Mouse (Mus musculus) heart, embryonic 12.5 days (tissue): ENCODE results near the gene Arpc5l. TPM values are rescaled to one million over a fixed set of nuclear protein-coding genes. Genes with fewer than 3 reads are reported as not detected.

Experiments used
- ATAC-seq: fragments of 200-750 bp; cut with Nextera tagmentation; 2 replicates; pipeline ENCODE4 v1.8.0; 2017; ENCODE audit warnings: moderate TSS enrichment, moderate library complexity; ENCODE audit not compliant: insufficient number of reproducible peaks, low FRiP score
- H3K27ac ChIP-seq: fragments of 300-500 bp; sonication (generic); 2 replicates; pipeline ENCODE4 v1.5.1; 2016; ENCODE audit warnings: mild to moderate bottlenecking, moderate library complexity; ENCODE audit not compliant: poor library complexity, severe bottlenecking
- H3K27me3 ChIP-seq: fragments of 300-500 bp; sonication (generic); replicated peaks from 2 replicates; pipeline ENCODE4 v1.6.1; 2016; ENCODE audit warnings: mild to moderate bottlenecking, moderate library complexity
- H3K36me3 ChIP-seq: fragments of 300-500 bp; sonication (generic); 2 replicates; pipeline ENCODE4 v1.6.1; 2016; ENCODE audit warnings: mild to moderate bottlenecking, moderate library complexity
- H3K4me1 ChIP-seq: fragments of 300-500 bp; sonication (generic); replicated peaks from 2 replicates; pipeline ENCODE4 v1.6.1; 2016; ENCODE audit warnings: mild to moderate bottlenecking
- H3K4me2 ChIP-seq: fragments of 300-500 bp; sonication (generic); 2 replicates; pipeline ENCODE4 v1.6.1; 2016; ENCODE audit warnings: mild to moderate bottlenecking, moderate library complexity
- H3K4me3 ChIP-seq: fragments of 300-500 bp; sonication (generic); 2 replicates; pipeline ENCODE4 v1.5.1; 2016; ENCODE audit warnings: mild to moderate bottlenecking
- H3K9ac ChIP-seq: fragments of 300-500 bp; sonication (generic); 2 replicates; pipeline ENCODE4 v1.6.1; 2016; ENCODE audit warnings: mild to moderate bottlenecking, moderate library complexity
- H3K9me3 ChIP-seq: fragments of 300-500 bp; sonication (generic); replicated peaks from 2 replicates; pipeline ENCODE4 v1.6.1; 2016; ENCODE audit warnings: mild to moderate bottlenecking, moderate library complexity
- WGBS: fragments of 180-500 bp; shearing (Covaris S2); methylation state at CpG from one replicate; pipeline ENCODE4 v1.1.7; 2016; 5-methylcytosine and 5-hydroxymethylcytosine counted together
- polyA plus RNA-seq: library from polyadenylated mRNA; unstranded; fragments of >200 nt; fragmentation: Nextera tagmentation; extraction: Ambion mirVana; gene quantifications from 2 replicates; pipeline ENCODE4 v1.2.1, GENCODE M21; 2016

Arpc5l gene
- 81.7 and 82.3 TPM in 2 replicates for polyA plus RNA-seq

DNA sequence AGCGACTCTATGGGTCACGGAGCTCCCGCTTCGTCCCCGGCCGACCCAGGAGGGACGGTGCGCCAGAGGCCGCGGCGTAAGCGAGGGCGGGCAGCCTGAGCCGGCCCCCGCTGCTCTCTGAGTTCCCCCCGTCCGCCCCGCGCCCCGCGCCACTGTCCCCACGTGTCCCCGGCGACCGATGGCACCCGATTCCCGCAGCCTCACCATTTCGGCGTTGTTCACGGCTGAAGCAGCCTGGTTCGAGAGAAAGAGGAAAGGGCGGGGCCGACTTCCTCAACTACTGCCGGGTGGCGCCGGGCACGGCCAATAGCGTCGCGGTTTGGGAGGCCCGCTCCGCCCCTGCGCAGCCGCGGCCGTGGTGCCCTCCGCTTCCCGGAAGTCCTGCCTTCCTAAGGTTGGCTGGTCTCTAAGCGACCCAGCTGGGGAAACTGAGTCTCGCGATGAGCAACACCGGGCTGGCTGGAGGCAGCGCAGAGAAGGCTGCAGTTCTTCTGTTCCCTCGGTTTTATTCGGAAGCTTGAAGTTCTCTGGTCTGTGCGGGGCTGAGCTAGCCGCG lies at the start of gene Arpc5l:
Gene Arpc5l (plus strand): TSS at position 469 of the 556 bp plus-strand sequence.
- Histone ChIP-seq H3K27ac (peak within 1 kb of the TSS; percentile 81), H3K4me3 (peak within 1 kb of the TSS; percentile 78), H3K9me3 (no peaks in the 10 kb centered on the region), H3K4me2 (peak within 1 kb of the TSS; percentile 91), H3K36me3 (peaks cover 39% of the 10 kb centered on the region), H3K9ac (peak within 1 kb of the TSS; percentile 94), H3K4me1 (peaks cover 50% of the 10 kb centered on the region), H3K27me3 (no peaks in the 10 kb centered on the region)
- ATAC-seq: peak; percentile 90
- under 1% methylated on average over 58 of the region's 58 CpGs for WGBS

DNA sequence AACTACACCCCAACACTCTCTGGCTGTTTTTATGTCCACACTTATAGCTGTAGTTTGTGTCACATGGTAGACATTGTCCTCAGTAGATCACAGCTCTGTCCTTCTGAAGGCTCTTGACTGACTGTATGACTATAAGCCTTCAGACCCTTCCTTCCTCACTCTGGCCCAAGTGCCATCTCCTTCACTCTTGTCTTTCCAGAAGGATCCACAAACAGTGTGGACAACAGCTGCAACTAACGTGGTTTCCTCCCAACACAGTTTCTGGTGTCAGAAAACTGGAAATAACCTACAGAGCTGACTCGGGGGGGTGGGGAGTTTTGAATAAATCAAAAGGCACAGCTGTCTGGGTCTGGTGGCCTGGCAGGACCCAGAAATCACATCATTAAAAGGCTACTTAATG lies 49.1 kb upstream of the Arpc5l start:
- Histone ChIP-seq H3K4me2 (no peak overlapping the region), H3K27me3 (no peaks in the 10 kb centered on the region), H3K4me3 (no peak overlapping the region), H3K27ac (no peak overlapping the region), H3K4me1 (peaks cover 7% of the 10 kb centered on the region), H3K36me3 (peaks cover 6% of the 10 kb centered on the region; the same call in 1 of the 2 replicates), H3K9ac (no peak overlapping the region), H3K9me3 (peaks cover 3% of the 10 kb centered on the region; the same call in 1 of the 2 replicates)
- WGBS: 71% methylated on average over 2 of the region's 2 CpGs
- no peak for ATAC-seq

DNA sequence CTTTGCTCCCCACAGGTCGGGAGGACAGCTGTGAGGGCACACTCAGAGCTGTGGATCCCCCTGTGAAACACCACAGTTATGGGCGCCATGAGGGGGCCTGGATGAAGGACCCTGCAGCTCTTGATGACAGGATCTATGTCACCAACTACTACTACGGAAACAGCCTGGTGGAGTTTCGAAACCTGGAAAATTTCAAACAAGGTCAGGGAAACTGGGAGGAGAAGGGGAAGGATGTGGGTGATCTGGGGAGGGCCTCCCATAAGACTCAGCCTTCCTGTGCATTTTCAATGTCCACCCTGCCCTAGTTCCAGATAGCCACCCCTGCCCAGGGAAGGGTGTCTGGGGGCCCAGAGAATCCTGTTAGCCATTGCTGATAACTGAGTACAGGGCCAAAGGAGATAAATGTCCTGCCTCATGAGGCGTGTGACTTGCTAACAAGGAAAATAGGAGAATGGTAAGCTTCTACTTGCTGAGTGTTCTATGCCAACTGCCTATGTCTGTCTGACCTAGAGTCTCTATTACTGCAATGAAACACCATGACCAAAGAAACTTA lies 47.4 kb upstream of the Arpc5l start:
- no peaks in the 10 kb centered on the region for H3K4me1 ChIP-seq
- H3K9me3 ChIP-seq: peaks cover 3% of the 10 kb centered on the region; the same call in 1 of the 2 replicates
- peaks cover 6% of the 10 kb centered on the region; the same call in 1 of the 2 replicates for H3K36me3 ChIP-seq
- no peak overlapping the region for H3K9ac ChIP-seq
- no peaks in the 10 kb centered on the region for H3K27me3 ChIP-seq
- 0 out of 2 replicates have a peak, but pooled peaks have one; percentile 33 for ATAC-seq
- 61% methylated on average over 5 of the region's 5 CpGs for WGBS
- H3K4me3 ChIP-seq: no peak overlapping the region
- H3K4me2 ChIP-seq: no peak overlapping the region
- H3K27ac ChIP-seq: 0 out of 2 replicates have a peak overlapping the region, but pooled peaks have one; percentile 18

DNA sequence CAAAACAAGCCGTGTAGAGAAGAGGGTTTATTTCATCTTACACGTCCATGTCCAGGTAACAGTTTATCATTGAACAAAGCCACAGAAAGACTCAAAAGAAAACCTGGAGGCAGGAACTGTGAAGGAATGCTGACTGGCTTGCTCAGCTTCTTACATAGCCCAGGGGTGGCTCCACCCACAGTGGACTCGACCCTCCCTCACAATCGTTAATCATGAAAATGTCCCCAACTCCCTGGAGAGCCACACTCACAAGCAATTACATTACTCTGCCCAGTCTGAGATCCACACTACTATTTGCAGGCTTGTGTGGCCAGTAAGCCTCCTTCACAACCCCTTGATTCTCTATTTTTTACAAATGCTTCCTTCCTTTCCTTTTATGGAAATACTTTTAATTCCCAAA lies 41.0 kb upstream of the Arpc5l start:
- no peak for ATAC-seq
- Histone ChIP-seq H3K4me2 (no peak overlapping the region), H3K9ac (no peak overlapping the region), H3K4me3 (no peak overlapping the region), H3K27me3 (no peaks in the 10 kb centered on the region), H3K36me3 (peaks cover 6% of the 10 kb centered on the region; the same call in 1 of the 2 replicates), H3K27ac (no peak overlapping the region), H3K9me3 (no peaks in the 10 kb centered on the region), H3K4me1 (no peaks in the 10 kb centered on the region)
- WGBS: 34% methylated on average over 4 of the region's 4 CpGs

DNA sequence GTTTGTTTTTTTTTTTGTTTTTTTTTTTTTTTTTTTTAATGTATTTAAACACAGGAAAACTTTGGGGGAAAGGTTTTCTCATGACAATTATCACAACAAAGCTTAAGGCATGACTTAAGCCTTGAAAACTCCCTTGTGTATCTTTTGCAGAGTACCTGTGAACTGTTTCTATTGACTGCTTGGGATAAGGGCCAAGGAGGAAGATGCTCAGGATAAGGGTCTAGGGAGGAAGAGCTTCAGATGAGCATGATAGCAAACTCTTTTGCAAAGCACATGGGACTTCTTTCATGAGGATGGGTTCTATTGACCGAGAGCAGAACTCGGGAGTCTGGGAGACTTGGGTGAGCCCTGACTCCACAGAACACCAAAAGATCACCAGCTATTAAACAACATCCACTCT lies 35.5 kb upstream of the Arpc5l start:
- Histone ChIP-seq H3K9me3 (no peaks in the 10 kb centered on the region), H3K27me3 (0 out of 2 replicates have a peak, but pooled peaks cover 4% of the 10 kb centered on the region), H3K9ac (no peak overlapping the region), H3K27ac (no peak overlapping the region), H3K4me2 (no peak overlapping the region), H3K36me3 (no peaks in the 10 kb centered on the region), H3K4me3 (no peak overlapping the region), H3K4me1 (0 out of 2 replicates have a peak, but pooled peaks cover 3% of the 10 kb centered on the region)
- ATAC-seq: no peak
- 84% methylated on average over 2 of the region's 2 CpGs for WGBS

DNA sequence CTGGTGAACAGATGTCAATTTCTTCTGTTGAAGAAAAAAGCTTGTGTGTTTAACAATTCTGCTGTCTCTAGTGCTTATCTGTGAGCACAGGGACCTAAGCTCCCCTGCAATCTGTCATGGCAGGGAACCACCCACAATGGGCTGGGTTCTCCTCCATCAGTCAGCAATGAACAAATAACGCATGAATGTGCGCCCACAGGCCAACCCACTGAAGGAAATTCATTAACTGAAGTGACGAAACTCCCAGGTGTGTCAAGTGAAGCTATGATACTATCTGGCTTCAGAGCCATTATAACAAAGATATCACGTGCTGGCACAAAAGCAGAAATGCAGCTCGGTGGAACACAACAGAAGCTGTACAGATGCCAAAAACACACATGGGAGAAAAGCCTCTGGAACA lies 35.1 kb upstream of the Arpc5l start:
- Histone ChIP-seq H3K4me3 (no peak overlapping the region), H3K36me3 (no peaks in the 10 kb centered on the region), H3K4me1 (0 out of 2 replicates have a peak, but pooled peaks cover 3% of the 10 kb centered on the region), H3K4me2 (no peak overlapping the region), H3K27me3 (0 out of 2 replicates have a peak, but pooled peaks cover 4% of the 10 kb centered on the region), H3K9me3 (no peaks in the 10 kb centered on the region), H3K9ac (no peak overlapping the region), H3K27ac (no peak overlapping the region)
- ATAC-seq: no peak
- 68% methylated on average over 5 of the region's 5 CpGs for WGBS

DNA sequence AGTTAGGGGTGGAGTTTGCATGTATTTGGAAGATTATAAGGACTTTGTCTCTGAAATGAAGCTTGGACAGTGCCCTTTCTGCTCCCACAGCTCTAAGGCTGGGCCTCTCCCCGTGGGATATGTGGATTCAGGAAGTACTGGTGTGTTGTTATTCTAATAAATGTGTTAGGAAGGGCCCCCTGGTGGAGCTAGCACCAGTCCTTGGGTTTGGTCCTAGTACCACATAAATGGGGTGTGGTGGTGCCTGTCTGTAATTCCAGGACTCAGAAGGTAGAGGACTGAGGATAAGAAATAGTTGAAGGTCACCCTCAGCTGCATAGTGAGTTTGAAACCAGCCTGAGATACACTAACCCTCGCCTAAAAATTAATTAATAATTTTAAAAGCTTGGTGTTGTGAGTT lies 31.9 kb upstream of the Arpc5l start:
- no peak for ATAC-seq
- Histone ChIP-seq H3K4me1 (0 out of 2 replicates have a peak, but pooled peaks cover 3% of the 10 kb centered on the region), H3K9me3 (no peaks in the 10 kb centered on the region), H3K9ac (no peak overlapping the region), H3K27ac (no peak overlapping the region), H3K4me2 (no peak overlapping the region), H3K36me3 (no peaks in the 10 kb centered on the region), H3K4me3 (no peak overlapping the region), H3K27me3 (0 out of 2 replicates have a peak, but pooled peaks cover 4% of the 10 kb centered on the region)
- 30% methylated on average over 2 of the region's 2 CpGs for WGBS

DNA sequence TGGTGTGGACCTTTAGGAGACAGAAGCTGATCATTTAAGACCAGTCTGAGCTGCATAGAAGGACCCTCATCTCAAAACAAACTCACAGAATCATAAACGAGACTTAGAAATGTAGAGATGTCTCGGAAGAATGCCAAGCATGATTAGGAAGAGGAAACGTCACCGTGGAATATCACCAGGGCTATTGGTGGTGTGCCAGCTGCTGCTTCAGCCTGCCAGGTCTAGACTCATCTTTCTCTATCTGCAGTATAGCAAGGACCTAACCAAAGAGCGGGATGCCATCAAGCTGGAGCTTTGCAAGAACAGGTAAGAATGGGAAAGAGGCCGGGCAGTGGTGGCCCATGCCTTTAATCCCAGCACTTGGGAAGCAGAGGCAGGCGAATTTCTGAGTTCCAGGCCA lies 31.4 kb upstream of the Arpc5l start:
- H3K27me3 ChIP-seq: 0 out of 2 replicates have a peak, but pooled peaks cover 4% of the 10 kb centered on the region

DNA sequence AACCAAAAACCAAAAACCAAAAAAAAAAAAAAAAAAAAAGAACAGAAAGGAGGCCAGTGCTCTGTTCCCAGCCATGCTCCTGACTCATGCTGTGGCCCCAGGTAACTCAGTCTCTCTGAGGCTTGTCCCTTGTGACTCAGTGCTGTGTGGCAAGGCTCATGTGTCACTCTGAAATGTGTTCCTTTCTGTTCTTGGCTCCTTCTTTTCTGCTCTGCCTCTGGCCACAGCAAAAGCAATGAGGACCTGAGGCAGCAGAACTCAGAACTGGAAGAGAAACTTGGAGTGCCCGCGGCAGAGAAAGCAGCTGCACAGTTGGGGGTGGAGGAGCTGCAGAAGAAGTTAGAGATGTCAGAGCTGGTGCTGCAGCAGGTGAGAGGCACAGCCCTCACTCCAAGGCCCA lies 31.0 kb upstream of the Arpc5l start:
- 38% methylated on average over 2 of the region's 2 CpGs for WGBS
- H3K4me2 ChIP-seq: no peak overlapping the region

More for the DNA sequence above, 31.4 kb upstream of the Arpc5l start:
- Histone ChIP-seq H3K4me2 (no peak overlapping the region), H3K9ac (no peak overlapping the region), H3K4me3 (no peak overlapping the region), H3K27ac (no peak overlapping the region), H3K4me1 (0 out of 2 replicates have a peak, but pooled peaks cover 3% of the 10 kb centered on the region), H3K36me3 (no peaks in the 10 kb centered on the region), H3K9me3 (no peaks in the 10 kb centered on the region)
- 64% methylated on average over 7 of the region's 7 CpGs for WGBS
- no peak for ATAC-seq

DNA sequence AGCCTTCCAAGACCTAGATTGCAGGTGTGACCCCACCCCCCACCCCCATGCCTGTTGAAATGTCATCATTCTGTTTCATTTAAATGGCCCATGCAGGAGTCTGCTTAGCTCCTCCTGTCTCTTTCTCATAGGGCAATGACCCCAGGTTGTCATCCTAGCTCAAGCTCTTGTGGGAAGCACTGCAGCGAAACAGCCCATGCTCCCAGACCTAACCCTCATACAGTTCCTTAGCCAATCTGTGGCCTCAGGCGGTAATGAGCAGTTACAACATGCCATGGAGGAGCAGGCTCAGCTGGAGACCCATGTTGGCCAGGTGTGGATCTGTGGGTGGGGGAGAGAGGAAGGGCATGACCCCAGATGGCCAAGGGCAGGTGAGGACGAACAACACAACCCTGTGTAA lies 30.0 kb upstream of the Arpc5l start:
- Histone ChIP-seq H3K9me3 (no peaks in the 10 kb centered on the region), H3K9ac (no peak overlapping the region), H3K27ac (no peak overlapping the region), H3K4me3 (no peak overlapping the region), H3K36me3 (no peaks in the 10 kb centered on the region), H3K4me2 (no peak overlapping the region), H3K4me1 (0 out of 2 replicates have a peak, but pooled peaks cover 3% of the 10 kb centered on the region), H3K27me3 (0 out of 2 replicates have a peak, but pooled peaks cover 8% of the 10 kb centered on the region)
- ATAC-seq: no peak
- WGBS: 74% methylated on average over 3 of the region's 3 CpGs

More for the DNA sequence above, 31.0 kb upstream of the Arpc5l start:
- no peaks in the 10 kb centered on the region for H3K9me3 ChIP-seq
- H3K36me3 ChIP-seq: no peaks in the 10 kb centered on the region
- H3K4me1 ChIP-seq: 0 out of 2 replicates have a peak, but pooled peaks cover 3% of the 10 kb centered on the region
- H3K9ac ChIP-seq: no peak overlapping the region
- no peak for ATAC-seq
- H3K27me3 ChIP-seq: 0 out of 2 replicates have a peak, but pooled peaks cover 4% of the 10 kb centered on the region
- H3K4me3 ChIP-seq: no peak overlapping the region
- no peak overlapping the region for H3K27ac ChIP-seq
